Mouse (Mus musculus): ENCODE measurements around the gene Cacfd1. TPM values are rescaled to one million over a fixed set of nuclear protein-coding genes. Genes with fewer than 3 reads are reported as not detected.

Cacfd1 gene
- polyA plus RNA-seq, 1 experiment, result 31.2 TPM

DNA sequence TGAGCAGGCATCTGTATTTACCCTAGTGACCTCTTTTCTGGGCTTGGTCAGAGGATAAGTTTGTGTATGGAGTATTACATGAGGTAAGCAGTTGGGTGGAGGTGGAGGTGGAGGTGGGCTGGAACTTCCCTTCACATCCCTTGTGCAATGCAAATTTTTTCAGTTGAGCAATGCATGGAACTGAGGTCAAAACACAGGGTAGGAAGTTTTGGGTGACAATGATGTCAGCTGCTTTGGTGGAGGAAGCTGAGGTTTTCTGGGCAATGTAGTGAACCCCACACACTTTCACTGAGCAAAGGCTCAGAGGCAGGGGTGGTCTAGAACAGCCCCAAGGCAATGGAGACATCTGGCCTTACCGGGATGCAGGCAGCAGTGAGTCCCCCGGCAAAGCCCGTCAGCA, 15.8 kb downstream of the Cacfd1 start:
- Histone ChIP-seq H3K4me1 (ENCODE audit: control insufficient read depth, insufficient read depth, insufficient read length) (peaks cover 26% of the 10 kb centered on the region), H3K36me3 (ENCODE audit: control insufficient read depth, insufficient read depth, low read length) (peaks cover 2% of the 10 kb centered on the region; the same call in 1 of the 2 replicates), H3K27ac (ENCODE audit: insufficient read depth, low read length) (peak overlapping the region; percentile 73), H3K27me3 (ENCODE audit: control insufficient read depth, insufficient read depth, low read length) (no peaks in the 10 kb centered on the region), H3K4me3 (ENCODE audit: extremely low read depth, insufficient read depth, insufficient read length) (no peak overlapping the region)
- no peak for TF ChIP-seq CTCF (IDR thresholded peaks at IDR 0.05; ENCODE audit: extremely low read depth, insufficient read depth, insufficient read length, insufficient replicate concordance)
- no peak for TF ChIP-seq POLR2A (IDR thresholded peaks at IDR 0.05; ENCODE audit: low read depth, low read length)
- WGBS, result 19% methylated on average over 3 of the region's 3 CpGs
- peak; percentile 30 to 60 for DNase-seq (ENCODE audit: low read depth in 1 of 2, low spot score in 2 of 2)

DNA sequence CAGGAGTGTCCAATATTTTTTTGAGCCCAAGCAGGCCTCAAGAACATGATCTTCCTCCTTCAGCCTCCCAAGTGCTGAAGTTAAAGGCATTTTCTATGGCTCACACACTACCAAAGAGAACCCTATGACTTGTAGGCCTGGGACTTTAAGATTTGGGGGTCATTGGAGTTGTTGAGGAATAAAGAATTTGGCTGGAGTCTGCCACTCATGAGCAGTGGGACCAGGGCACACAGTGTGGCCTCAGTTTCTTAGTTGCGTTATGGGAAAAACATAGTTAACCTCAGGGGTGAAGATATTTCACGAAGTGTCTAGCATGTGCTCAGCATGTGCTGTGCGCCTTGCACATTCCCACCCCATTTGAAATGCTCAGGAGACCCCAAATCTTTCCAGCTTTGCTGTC, 16.6 kb downstream of the Cacfd1 start:
- TF ChIP-seq POLR2A (IDR thresholded peaks at IDR 0.05; ENCODE audit: low read depth, low read length) (no peak), CTCF (IDR thresholded peaks at IDR 0.05; ENCODE audit: extremely low read depth, insufficient read depth, insufficient read length, insufficient replicate concordance) (no peak)
- peaks cover 26% of the 10 kb centered on the region for H3K4me1 ChIP-seq (ENCODE audit: control insufficient read depth, insufficient read depth, insufficient read length)
- 90% methylated on average over 3 of the region's 3 CpGs for WGBS
- no peak for DNase-seq (ENCODE audit: low read depth in 1 of 2, low spot score in 2 of 2)
- H3K27ac ChIP-seq (ENCODE audit: insufficient read depth, low read length), result no peak overlapping the region; the same call in 1 of the 2 replicates
- H3K4me3 ChIP-seq (ENCODE audit: extremely low read depth, insufficient read depth, insufficient read length), result no peak overlapping the region
- H3K36me3 ChIP-seq (ENCODE audit: control insufficient read depth, insufficient read depth, low read length), result no peaks in the 10 kb centered on the region
- H3K27me3 ChIP-seq (ENCODE audit: control insufficient read depth, insufficient read depth, low read length), result no peaks in the 10 kb centered on the region

DNA sequence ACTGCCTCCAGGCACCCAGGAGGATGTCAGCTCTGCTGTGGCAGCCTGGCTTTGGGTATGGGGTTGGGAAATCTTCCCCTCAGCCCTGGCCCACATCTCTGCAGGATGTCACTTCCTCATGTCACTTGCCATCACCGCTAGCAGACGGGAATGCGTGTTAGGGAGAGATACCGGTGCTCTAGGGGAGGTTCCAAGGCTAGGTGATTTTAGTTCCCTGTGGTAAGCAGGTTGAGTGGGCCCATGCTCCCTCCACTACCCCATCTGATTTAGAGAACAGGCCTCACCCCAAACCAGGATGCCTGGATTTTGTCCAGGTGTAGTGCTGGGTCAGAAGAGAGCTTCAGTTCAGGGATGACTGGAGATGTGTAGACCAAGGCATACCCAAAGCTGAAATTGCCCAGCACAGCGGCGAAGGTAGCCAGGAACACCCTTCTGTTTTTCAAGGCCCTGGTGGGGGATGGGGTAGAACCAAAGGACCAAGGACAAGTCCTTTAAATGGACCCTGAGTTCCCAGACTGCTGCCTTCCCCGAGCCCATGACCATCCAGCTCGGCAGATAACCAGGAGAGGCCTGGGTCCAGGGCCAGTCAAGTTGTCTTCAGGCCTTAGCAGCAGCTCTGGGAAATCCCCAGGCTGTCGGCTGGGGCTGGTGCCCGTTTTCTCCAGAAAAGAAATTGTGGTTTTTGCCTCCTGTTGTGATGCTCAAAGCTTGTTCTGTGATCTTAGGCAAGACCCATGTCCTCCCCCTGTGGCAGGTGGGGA, 17.3 kb downstream of the Cacfd1 start:
- DNase-seq (ENCODE audit: low read depth in 1 of 2, low spot score in 2 of 2), result no peak
- H3K4me3 ChIP-seq (ENCODE audit: extremely low read depth, insufficient read depth, insufficient read length), result peak overlapping the region; percentile 51

DNA sequence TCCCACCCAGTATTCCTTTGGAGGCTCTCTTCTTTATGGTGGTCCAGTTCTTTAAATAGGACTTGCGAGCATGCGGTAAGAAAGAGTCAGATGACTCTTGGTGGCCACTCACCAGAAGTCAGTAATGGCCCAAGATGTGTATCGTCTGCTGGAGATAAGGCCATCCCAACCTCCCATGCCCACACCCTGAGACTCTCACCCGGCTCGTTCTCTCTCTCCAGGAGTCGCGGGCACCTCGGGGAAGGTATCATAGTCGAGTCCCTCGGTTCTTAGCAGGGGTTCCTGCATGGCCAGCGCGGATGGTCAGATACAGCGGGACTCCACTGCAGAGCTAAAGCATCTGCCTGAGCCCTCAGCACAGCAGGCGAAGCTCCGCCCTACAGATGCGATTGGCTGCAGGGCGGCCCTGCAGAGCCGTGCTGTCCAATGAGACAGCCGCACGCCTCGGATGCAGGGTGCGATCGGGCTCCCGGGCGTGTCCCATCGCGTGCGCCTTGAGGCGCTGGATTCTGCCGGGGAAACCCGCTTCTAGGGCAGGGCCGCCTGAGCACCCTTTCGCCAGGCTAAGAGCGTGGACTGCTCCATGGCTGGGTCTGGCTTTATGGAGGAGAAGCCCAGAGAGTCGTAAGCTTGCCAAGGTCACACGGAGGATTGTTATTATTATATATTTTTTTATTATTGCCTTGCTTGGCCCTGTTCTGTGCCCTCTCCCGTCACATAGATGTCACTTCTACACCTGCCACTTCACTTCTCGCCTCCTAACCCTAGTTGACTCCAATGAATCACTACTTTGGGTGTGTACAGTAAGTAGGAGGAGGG, 18.1 kb downstream of the Cacfd1 start, which contains the start of gene Slc2a6:
TSS of gene Slc2a6 (minus strand) at position 381 of the 819 bp plus-strand sequence.
- peak; percentile 67 to 90 for DNase-seq (ENCODE audit: low read depth in 1 of 2, low spot score in 2 of 2)
- WGBS, result 5% methylated on average over 38 of the region's 38 CpGs

More for the DNA sequence above, 17.3 kb downstream of the Cacfd1 start:
- no peaks in the 10 kb centered on the region for H3K36me3 ChIP-seq (ENCODE audit: control insufficient read depth, insufficient read depth, low read length)
- H3K27ac ChIP-seq (ENCODE audit: insufficient read depth, low read length), result peak overlapping the region; percentile 10; the same call in 1 of the 2 replicates
- no peak for TF ChIP-seq CTCF (IDR thresholded peaks at IDR 0.05; ENCODE audit: extremely low read depth, insufficient read depth, insufficient read length, insufficient replicate concordance)
- TF ChIP-seq POLR2A (IDR thresholded peaks at IDR 0.05; ENCODE audit: low read depth, low read length), result no peak
- H3K4me1 ChIP-seq (ENCODE audit: control insufficient read depth, insufficient read depth, insufficient read length), result peaks cover 26% of the 10 kb centered on the region
- 59% methylated on average over 10 of the region's 10 CpGs for whole genome bisulfite sequencing
- H3K27me3 ChIP-seq (ENCODE audit: control insufficient read depth, insufficient read depth, low read length), result no peaks in the 10 kb centered on the region

DNA sequence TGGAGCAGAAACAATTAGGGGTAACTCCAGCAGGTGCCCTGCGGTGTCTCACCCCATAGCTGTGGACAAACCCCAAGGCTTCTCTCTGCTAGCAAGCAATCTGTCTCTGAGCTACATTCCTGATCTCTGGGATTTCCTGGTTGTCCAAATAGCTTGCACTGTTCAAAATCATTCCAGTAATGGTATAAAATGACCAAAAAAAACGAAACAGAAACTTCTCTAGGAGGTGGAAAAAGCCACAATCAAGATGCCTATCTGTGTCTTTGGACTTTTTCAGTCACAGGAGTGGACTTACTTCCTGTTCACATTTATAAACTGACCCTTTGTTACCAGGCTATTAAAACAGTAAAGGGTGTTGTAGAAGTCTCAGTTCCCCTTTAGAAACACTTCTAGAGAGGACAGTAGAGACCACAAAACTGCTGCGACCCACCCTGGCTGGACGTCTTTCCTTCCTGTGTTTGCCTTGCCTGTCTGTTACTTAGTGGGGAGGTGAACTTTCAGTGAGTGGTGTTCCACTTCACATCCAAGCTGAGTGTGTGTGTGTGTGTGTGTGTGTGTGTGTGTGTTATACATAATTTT, 18.8 kb downstream of the Cacfd1 start:
- no peaks in the 10 kb centered on the region for H3K27me3 ChIP-seq (ENCODE audit: control insufficient read depth, insufficient read depth, low read length)
- peak overlapping the region; percentile 84 for H3K27ac ChIP-seq (ENCODE audit: insufficient read depth, low read length)
- H3K4me3 ChIP-seq (ENCODE audit: extremely low read depth, insufficient read depth, insufficient read length), result peak overlapping the region; percentile 55
- TF ChIP-seq POLR2A (IDR thresholded peaks at IDR 0.05; ENCODE audit: low read depth, low read length) (no peak), CTCF (IDR thresholded peaks at IDR 0.05; ENCODE audit: extremely low read depth, insufficient read depth, insufficient read length, insufficient replicate concordance) (no peak)
- H3K36me3 ChIP-seq (ENCODE audit: control insufficient read depth, insufficient read depth, low read length), result no peaks in the 10 kb centered on the region
- WGBS, result 12% methylated on average over 4 of the region's 4 CpGs
- DNase-seq (ENCODE audit: low read depth in 1 of 2, low spot score in 2 of 2), result peak; percentile 27 to 39
- H3K4me1 ChIP-seq (ENCODE audit: control insufficient read depth, insufficient read depth, insufficient read length), result peaks cover 26% of the 10 kb centered on the region

More for the DNA sequence above, 18.1 kb downstream of the Cacfd1 start, which contains the start of gene Slc2a6:
- TF ChIP-seq CTCF (IDR thresholded peaks at IDR 0.05; ENCODE audit: extremely low read depth, insufficient read depth, insufficient read length, insufficient replicate concordance), result no peak
- TF ChIP-seq POLR2A (IDR thresholded peaks at IDR 0.05; ENCODE audit: low read depth, low read length), result no peak
- no peaks in the 10 kb centered on the region for H3K36me3 ChIP-seq (ENCODE audit: control insufficient read depth, insufficient read depth, low read length)
- peaks cover 26% of the 10 kb centered on the region for H3K4me1 ChIP-seq (ENCODE audit: control insufficient read depth, insufficient read depth, insufficient read length)
- peak within 1 kb of the TSS; percentile 55 for H3K4me3 ChIP-seq (ENCODE audit: extremely low read depth, insufficient read depth, insufficient read length)
- H3K27ac ChIP-seq (ENCODE audit: insufficient read depth, low read length), result peak within 1 kb of the TSS; percentile 84
- H3K27me3 ChIP-seq (ENCODE audit: control insufficient read depth, insufficient read depth, low read length), result no peaks in the 10 kb centered on the region

DNA sequence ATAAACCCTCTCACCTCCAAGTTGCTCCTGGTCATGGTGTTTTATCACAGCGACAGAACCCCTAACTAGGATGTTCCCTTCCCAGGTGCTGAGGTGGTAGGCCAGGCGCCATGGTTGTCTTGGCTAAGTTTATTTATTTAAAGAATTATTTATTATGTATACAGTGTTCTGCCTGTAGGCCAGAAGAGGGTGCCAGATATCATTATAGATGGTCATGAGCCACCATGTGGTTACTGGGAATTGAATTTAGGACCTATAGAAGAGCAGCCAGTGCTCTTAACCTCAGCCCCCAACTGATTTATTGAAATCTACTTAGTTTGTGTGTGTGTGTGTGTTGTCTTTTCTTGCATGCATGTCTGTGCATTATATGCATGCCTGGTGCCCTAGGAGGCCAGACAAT, 22.6 kb downstream of the Cacfd1 start:
- 77% methylated on average over 2 of the region's 2 CpGs for whole genome bisulfite sequencing
- no peak for TF ChIP-seq POLR2A (IDR thresholded peaks at IDR 0.05; ENCODE audit: low read depth, low read length)
- TF ChIP-seq CTCF (IDR thresholded peaks at IDR 0.05; ENCODE audit: extremely low read depth, insufficient read depth, insufficient read length, insufficient replicate concordance), result no peak
- no peak overlapping the region for H3K4me3 ChIP-seq (ENCODE audit: extremely low read depth, insufficient read depth, insufficient read length)

More for the DNA sequence above, 22.6 kb downstream of the Cacfd1 start:
- Histone ChIP-seq H3K4me1 (ENCODE audit: control insufficient read depth, insufficient read depth, insufficient read length) (peaks cover 3% of the 10 kb centered on the region; the same call in 1 of the 2 replicates), H3K27me3 (ENCODE audit: control insufficient read depth, insufficient read depth, low read length) (no peaks in the 10 kb centered on the region), H3K27ac (ENCODE audit: insufficient read depth, low read length) (no peak overlapping the region), H3K36me3 (ENCODE audit: control insufficient read depth, insufficient read depth, low read length) (no peaks in the 10 kb centered on the region)
- DNase-seq (ENCODE audit: low read depth in 1 of 2, low spot score in 2 of 2), result no peak
